Mouse (Mus musculus) limb, embryonic 10.5 days (tissue): ENCODE data around the gene Dnmbp. TPM values are rescaled to one million over a fixed set of nuclear protein-coding genes. Genes with fewer than 3 reads are reported as not detected.
A peak's percentile ranks its signal among the peaks of the same experiment; 100 is the strongest.
"Not testable (repeated sequence)": the region's sequence is repeated elsewhere in the genome, so short reads cannot be mapped to it uniquely, and the experiment has no call there.

ENCODE experiments used
- DNase-seq: peaks from one replicate; pipeline ENCODE4 v3.0.0-alpha.2; 2017; ENCODE audit warnings: low spot score
- H3K27ac ChIP-seq: fragments of 300-500 bp; sonication (generic); 2 replicates; pipeline ENCODE4 v1.5.1; 2016; ENCODE audit warnings: mild to moderate bottlenecking
- H3K27me3 ChIP-seq: fragments of 300-500 bp; sonication (generic); 2 replicates; pipeline ENCODE4 v1.6.1; 2016; ENCODE audit warnings: low read depth, mild to moderate bottlenecking; ENCODE audit not compliant: poor library complexity, severe bottlenecking
- H3K36me3 ChIP-seq: fragments of 300-500 bp; sonication (generic); 2 replicates; pipeline ENCODE4 v1.6.1; 2016; ENCODE audit warnings: mild to moderate bottlenecking, moderate library complexity
- H3K4me1 ChIP-seq: fragments of 300-500 bp; sonication (generic); 2 replicates; pipeline ENCODE4 v1.6.1; 2016
- H3K4me3 ChIP-seq: fragments of 300-500 bp; sonication (generic); 2 replicates; pipeline ENCODE4 v1.5.1; 2016; ENCODE audit warnings: mild to moderate bottlenecking, moderate library complexity
- H3K9me3 ChIP-seq: fragments of 300-500 bp; sonication (generic); replicated peaks from 2 replicates; pipeline ENCODE4 v1.6.1; 2016; ENCODE audit warnings: mild to moderate bottlenecking
- WGBS: fragments of 180-500 bp; shearing (Covaris S2); methylation state at CpG from one replicate; pipeline ENCODE4 v1.1.7; 2016; 5-methylcytosine and 5-hydroxymethylcytosine counted together
- polyA plus RNA-seq: library from polyadenylated mRNA; unstranded; fragments of >200 nt; fragmentation: Nextera tagmentation; extraction: Ambion mirVana; gene quantifications from 2 replicates; pipeline ENCODE4 v1.2.1, GENCODE M21; 2016

Gene Dnmbp
- polyA plus RNA-seq, 1 experiment from 2014 or later, result 22.0 TPM

DNA sequence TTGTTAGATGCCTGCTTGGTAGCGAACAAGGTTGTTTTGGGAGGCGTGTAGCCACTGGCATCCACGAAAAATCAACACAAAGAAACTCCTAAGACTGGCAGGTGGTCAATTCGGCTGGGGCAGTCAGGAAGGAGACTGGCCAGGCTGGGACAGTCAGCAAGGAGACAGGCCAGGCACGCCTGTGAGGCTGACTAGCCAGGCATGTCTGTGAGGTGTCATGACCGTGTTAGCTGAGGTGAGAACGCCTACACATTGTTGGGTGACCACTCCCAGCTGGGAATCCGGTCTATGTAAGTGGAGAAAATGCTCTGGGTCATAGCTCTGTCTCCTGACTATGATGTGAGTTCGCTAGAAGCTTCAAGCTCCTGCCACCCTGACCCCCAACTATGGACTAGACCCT lies 22.8 kb upstream of the Dnmbp start:
- 77% methylated on average over 9 of the region's 9 CpGs for WGBS

DNA sequence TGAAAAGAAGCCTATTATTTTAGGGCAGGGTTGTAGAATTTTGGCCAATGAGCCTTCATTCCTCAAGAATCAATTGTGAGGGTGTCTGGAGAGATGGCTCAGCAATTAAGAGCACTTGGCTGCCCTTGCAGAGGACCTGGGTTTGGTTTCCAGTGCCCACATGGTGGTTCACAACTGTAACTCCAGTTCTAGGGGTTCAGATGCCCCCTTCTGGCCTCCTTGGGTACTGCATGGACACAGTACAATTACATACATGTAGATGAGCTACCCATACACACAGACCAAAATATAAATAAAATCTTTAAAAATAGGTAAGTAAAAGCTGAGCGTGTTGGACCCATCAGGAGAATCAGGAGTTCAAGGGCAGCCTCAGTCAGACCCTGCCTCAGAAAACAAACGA lies 21.2 kb upstream of the Dnmbp start:
- Histone ChIP-seq H3K9me3 (no peaks in the 10 kb centered on the region), H3K27ac (no peak overlapping the region), H3K36me3 (no peaks in the 10 kb centered on the region), H3K4me1 (peaks cover 7% of the 10 kb centered on the region), H3K27me3 (no peaks in the 10 kb centered on the region), H3K4me3 (no peak overlapping the region)
- 75% methylated on average over 2 of the region's 2 CpGs for WGBS
- DNase-seq, result no peak

More for the DNA sequence above, 22.8 kb upstream of the Dnmbp start:
- H3K9me3 ChIP-seq, result no peaks in the 10 kb centered on the region
- no peak overlapping the region for H3K4me3 ChIP-seq
- no peak overlapping the region for H3K27ac ChIP-seq
- no peaks in the 10 kb centered on the region for H3K36me3 ChIP-seq
- H3K4me1 ChIP-seq, result peaks cover 2% of the 10 kb centered on the region; the same call in 1 of the 2 replicates
- H3K27me3 ChIP-seq, result no peaks in the 10 kb centered on the region
- DNase-seq, result no peak

DNA sequence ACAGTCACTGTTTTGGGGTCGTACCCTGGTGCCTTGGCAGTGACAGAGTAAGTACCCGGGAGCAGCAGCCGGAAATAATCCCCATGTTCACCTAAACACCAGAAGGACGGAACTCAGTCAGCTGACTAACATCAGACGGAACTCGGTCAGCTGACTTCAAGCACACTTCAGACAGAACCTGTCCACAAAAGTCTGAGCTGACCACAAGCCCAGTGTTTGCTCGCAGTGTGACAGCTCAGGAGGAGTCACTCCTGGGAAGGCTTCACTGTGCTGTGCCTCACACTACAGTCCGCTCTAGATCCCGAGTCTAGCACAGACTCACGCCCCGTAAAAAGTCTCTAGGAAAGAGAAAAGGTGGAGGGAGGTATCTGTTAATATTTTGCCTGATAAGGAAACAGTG lies 20.0 kb upstream of the Dnmbp start:
- Histone ChIP-seq H3K36me3 (no peaks in the 10 kb centered on the region), H3K4me3 (no peak overlapping the region), H3K27ac (no peak overlapping the region), H3K27me3 (no peaks in the 10 kb centered on the region), H3K9me3 (no peaks in the 10 kb centered on the region), H3K4me1 (peaks cover 7% of the 10 kb centered on the region)
- no peak for DNase-seq
- WGBS, result 90% methylated on average over 11 of the region's 11 CpGs

DNA sequence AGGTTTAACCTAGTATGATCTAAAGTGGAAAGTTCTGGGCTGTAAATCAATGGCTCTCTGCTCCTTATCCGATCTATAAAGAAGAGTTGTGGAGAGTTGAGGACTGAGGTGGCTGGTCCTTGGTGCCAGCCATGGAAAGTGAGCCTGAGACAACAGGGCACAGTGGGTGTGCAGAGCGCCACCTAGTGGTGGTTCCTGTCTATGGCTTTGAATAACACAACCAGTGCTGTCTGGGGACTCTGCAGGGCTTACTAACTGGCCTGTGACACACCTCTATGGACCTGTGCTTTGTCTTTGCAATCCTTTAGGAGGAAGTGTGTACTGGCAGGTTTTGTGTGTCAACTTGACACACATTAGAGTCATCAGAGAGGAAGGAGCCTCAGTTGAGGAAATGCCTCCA lies 19.2 kb upstream of the Dnmbp start:
- Histone ChIP-seq H3K27me3 (no peaks in the 10 kb centered on the region), H3K9me3 (no peaks in the 10 kb centered on the region), H3K4me1 (peaks cover 7% of the 10 kb centered on the region), H3K36me3 (no peaks in the 10 kb centered on the region), H3K27ac (no peak overlapping the region), H3K4me3 (no peak overlapping the region)
- WGBS, result 30% methylated on average over 2 of the region's 2 CpGs
- DNase-seq, result peak; percentile 86

DNA sequence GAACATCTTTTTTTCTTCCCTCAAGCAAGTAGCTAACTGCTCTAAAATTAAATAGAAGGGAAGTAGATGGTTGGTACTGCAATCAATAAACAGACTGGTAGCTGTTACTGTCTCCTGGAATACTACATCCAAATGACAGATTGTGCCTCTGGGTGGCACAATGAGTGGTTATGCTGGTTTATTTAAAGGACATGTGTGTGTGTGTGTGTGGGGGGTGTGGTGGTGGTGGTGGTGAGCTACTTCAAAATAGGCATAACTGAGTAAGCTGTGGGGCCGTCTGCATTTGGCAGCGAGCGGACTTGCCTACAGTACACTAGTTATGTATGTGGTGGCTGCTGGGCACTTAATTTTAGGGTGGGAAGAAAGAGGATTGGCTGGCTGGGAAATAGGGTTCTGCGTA lies 17.9 kb upstream of the Dnmbp start:
- DNase-seq, result no peak
- 84% methylated on average over 4 of the region's 4 CpGs for WGBS
- Histone ChIP-seq H3K27ac (no peak overlapping the region), H3K36me3 (no peaks in the 10 kb centered on the region), H3K4me3 (no peak overlapping the region), H3K27me3 (no peaks in the 10 kb centered on the region), H3K9me3 (no peaks in the 10 kb centered on the region), H3K4me1 (peaks cover 7% of the 10 kb centered on the region)

DNA sequence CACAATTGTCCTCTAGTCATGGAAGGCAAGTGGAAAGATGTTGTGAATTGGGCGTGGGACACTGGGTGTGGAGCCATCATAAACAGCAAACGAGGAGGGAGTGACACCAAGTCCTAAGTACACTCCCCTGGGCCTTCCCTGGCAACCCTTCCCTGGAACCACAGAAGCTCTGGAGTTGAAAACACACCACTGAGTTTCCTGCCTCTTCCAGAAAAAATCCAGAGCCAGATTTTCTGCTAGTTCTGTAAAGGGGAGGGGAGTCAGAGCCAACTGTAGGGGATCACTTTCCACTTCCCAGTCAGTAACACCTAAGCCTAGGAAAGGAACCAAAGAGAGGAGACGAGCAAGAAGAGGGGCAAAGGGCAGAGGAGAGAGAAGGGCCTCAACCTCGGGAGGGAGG lies 17.4 kb upstream of the Dnmbp start:
- no peaks in the 10 kb centered on the region for H3K9me3 ChIP-seq
- no peak for DNase-seq
- peaks cover 7% of the 10 kb centered on the region for H3K4me1 ChIP-seq
- WGBS, result 11% methylated on average over 4 of the region's 4 CpGs
- H3K4me3 ChIP-seq, result no peak overlapping the region
- H3K36me3 ChIP-seq, result no peaks in the 10 kb centered on the region
- H3K27me3 ChIP-seq, result no peaks in the 10 kb centered on the region
- no peak overlapping the region for H3K27ac ChIP-seq

DNA sequence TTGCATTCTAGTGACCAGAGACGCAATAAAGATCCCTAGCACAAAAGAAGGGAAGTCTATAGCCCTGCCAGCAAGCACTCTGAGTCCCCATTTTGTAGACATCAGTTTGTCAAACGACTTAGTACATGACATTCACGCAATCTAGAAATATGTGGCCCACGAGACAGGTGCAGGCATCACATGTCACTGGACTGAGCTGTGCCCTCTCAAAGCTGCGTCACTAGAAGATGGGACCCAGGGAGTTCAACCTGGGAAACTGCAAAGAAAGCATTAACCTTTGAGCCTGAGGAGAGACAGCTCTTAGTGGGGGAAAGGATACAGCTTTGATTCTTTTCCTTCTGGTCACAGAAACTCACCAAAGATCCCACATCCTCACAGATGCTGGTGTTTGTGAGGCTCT lies 15.3 kb upstream of the Dnmbp start:
- 76% methylated on average over 5 of the region's 5 CpGs for WGBS

DNA sequence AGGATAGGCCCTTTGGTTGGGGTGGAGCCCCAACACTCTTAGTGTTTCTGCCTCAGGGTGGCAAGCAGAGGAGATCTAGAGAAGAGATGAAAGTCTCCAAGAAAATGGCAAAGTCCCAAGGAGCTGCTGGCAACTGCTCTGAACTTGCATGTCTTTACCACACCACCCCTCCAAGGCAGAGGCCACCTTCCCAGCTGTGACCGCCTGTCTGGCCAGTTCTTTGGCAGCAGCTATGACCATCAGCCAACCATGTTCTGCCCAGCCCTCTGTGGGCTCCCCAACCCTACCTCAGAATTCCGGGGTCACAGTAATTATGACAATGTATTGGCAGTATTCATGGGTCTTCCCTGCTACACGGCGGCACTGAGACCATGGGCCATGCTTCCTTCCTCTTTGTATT lies 14.9 kb upstream of the Dnmbp start:
- Histone ChIP-seq H3K9me3 (no peaks in the 10 kb centered on the region), H3K36me3 (no peaks in the 10 kb centered on the region), H3K27me3 (no peaks in the 10 kb centered on the region), H3K4me1 (peaks cover 7% of the 10 kb centered on the region), H3K27ac (no peak overlapping the region), H3K4me3 (no peak overlapping the region)
- WGBS, result 92% methylated on average over 4 of the region's 4 CpGs
- no peak for DNase-seq

More for the DNA sequence above, 15.3 kb upstream of the Dnmbp start:
- H3K4me1 ChIP-seq, result peaks cover 7% of the 10 kb centered on the region
- H3K27ac ChIP-seq, result no peak overlapping the region
- H3K9me3 ChIP-seq, result no peaks in the 10 kb centered on the region
- H3K4me3 ChIP-seq, result no peak overlapping the region
- no peaks in the 10 kb centered on the region for H3K36me3 ChIP-seq
- no peaks in the 10 kb centered on the region for H3K27me3 ChIP-seq
- no peak for DNase-seq

DNA sequence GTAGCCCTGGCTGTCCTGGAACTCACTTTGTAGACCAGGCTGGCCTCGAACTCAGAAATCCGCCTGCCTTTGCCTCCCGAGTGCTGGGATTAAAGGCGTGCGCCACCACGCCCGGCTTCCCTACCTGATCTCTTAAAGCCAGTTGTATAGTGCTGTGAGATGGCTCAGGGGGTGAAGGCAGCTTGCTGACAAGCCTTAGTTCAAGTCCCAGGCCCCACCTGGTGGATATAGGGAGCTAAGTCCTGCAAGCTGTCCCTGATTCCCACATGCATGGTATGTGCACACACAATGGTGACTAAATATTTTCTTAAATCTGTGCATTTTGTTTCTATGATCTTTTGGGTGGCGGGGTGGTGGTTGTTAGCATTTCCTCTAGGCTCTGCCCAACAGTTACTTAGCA lies 12.9 kb upstream of the Dnmbp start:
- H3K4me1 ChIP-seq, result peaks cover 16% of the 10 kb centered on the region
- DNase-seq, H3K4me3 ChIP-seq, H3K27me3 ChIP-seq, H3K27ac ChIP-seq, H3K9me3 ChIP-seq, H3K36me3 ChIP-seq: not testable (repeated sequence)
- WGBS, result 79% methylated on average over 7 of the region's 8 CpGs

DNA sequence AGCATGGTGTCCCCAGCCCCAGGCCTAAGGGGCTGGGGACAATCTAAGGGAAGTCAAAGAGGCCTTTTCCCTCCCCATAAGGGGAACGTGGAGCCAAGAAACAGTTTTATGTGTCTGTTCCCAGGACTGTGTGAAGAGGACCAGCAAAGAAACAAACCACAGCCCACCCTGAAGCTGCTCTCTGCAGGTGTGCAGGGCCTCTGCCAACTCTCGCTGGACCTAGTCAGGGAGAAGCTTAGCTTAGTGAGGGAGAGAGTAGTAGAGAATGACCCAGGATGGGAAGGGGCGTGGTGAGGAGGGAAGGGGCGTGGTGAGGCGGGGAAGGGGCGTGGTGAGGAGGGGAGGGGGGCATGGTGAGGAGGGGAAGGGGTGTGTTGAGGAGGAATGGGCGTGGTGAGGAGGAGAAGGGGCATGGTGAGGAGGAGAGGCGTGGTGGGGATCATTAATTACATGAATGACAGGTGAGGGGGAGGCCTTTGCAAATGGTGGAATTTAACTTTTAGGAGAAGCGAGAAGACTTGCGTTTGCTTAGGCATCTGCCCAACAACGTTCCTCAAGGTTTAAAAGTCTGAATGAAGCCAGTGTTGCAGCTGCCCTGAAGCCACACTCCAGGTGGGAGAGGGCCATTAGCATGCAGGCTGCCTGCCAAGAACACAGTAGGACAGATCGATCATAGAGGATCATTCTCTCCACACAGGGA lies 9.3 kb upstream of the Dnmbp start:
- Histone ChIP-seq H3K4me3 (peak overlapping the region; percentile 16), H3K27ac (peak overlapping the region; percentile 27; the same call in 1 of the 2 replicates), H3K9me3 (no peaks in the 10 kb centered on the region), H3K4me1 (peaks cover 10% of the 10 kb centered on the region), H3K36me3 (no peaks in the 10 kb centered on the region), H3K27me3 (no peaks in the 10 kb centered on the region)
- DNase-seq, result peak; percentile 72
- 4% methylated on average over 12 of the region's 12 CpGs for WGBS

DNA sequence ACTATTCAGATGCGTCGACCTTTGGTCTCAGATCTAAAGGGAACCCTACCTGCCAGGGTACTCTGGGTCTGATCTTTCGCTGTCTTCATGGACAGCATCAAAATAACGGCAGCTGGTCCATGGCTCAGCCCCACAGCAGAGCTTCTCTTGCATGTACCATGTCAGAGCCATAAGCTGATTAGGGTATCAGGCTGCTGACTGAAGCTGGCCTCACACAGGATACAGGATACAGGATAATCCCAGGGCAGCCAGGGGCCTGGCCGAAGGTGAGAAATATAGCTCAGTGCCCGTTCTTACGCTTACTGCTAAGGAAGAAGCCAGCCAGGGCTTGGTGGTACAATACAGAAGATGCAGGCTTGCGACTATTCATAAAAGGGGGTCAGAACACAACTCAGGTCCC lies 4.6 kb upstream of the Dnmbp start:
- no peak for DNase-seq
- 89% methylated on average over 8 of the region's 8 CpGs for WGBS
- no peak overlapping the region for H3K27ac ChIP-seq
- H3K4me3 ChIP-seq, result no peak overlapping the region
- no peaks in the 10 kb centered on the region for H3K9me3 ChIP-seq
- H3K36me3 ChIP-seq, result no peaks in the 10 kb centered on the region
- H3K4me1 ChIP-seq, result peaks cover 15% of the 10 kb centered on the region
- H3K27me3 ChIP-seq, result no peaks in the 10 kb centered on the region

DNA sequence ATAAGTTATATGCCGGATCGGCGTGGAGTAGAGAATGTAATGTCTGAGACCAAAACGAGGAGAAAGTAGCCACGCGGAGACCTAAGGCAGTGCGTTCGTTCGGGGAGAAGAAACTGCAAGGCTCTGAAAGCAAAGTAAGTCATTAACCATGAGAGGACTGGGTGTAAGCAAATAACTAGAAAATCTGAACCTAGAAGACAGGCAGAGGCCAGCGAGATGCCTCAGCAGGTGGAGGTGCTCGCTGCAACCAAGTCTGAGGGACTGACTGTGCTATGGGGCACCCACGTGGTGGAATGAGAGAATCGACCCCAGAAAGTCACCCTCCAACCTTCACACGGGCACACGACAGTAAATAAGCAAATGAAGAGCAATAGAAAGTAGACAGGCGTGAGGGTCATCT lies 3.1 kb upstream of the Dnmbp start:
- Histone ChIP-seq H3K36me3 (no peaks in the 10 kb centered on the region), H3K4me3 (no peak overlapping the region), H3K27ac (no peak overlapping the region), H3K4me1 (peaks cover 22% of the 10 kb centered on the region), H3K9me3 (no peaks in the 10 kb centered on the region), H3K27me3 (no peaks in the 10 kb centered on the region)
- WGBS, result 77% methylated on average over 16 of the region's 16 CpGs
- no peak for DNase-seq

DNA sequence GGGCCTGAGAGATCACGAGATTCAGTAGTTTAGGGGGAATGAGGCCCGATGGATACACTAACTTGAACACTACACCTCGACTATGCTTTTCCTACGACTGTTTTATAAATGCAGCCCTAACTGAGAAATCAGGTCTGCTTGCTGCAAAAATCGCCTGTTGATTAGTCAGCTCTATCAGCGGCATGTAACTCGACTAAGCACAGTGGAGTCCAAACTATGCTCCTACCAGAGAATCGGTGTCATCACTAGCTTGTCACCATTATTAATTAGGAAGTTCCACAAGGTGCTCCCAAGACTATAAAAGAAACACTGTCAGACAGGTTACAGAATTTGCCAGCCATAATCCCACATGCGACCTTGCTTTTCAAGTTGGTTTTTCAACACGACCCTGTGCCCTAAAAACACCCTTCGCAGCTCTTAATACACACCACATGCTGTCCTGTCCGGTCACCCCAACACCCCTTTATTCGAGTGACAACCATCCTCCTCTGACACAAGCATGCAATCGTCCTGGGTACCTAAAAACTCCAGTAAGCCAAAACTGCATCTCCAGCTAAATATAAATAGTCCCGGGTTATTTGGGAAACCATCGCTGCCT lies 721 bp downstream of the Dnmbp start:
- no peaks in the 10 kb centered on the region for H3K27me3 ChIP-seq
- peaks cover 30% of the 10 kb centered on the region for H3K4me1 ChIP-seq
- WGBS, result 29% methylated on average over 16 of the region's 16 CpGs
- H3K4me3 ChIP-seq, result peak overlapping the region; percentile 88
- DNase-seq, result no peak
- H3K9me3 ChIP-seq, result no peaks in the 10 kb centered on the region
- peak overlapping the region; percentile 89 for H3K27ac ChIP-seq
- no peaks in the 10 kb centered on the region for H3K36me3 ChIP-seq

DNA sequence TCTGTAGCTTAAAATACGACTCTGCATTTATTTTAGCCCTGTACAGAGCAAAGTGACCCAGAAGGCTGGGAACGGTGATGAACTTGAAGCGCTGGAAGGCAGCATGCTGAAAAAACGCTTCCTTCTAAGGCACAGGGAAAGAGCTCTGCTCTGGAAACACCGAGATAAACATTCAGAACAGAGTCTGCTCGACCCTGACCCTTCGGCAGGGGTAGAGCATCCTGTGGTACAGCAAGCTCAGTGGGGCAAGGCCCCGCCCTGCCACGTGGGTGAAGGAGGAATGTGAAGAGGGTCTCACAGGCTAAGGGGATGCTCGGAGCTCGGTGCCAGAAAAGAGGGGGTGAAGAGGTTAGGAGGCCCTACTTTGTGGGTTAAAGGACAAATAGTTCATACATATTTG lies 1.6 kb downstream of the Dnmbp start:
- no peak for DNase-seq
- Histone ChIP-seq H3K27ac (no peak overlapping the region), H3K4me3 (no peak overlapping the region), H3K27me3 (no peaks in the 10 kb centered on the region), H3K9me3 (no peaks in the 10 kb centered on the region), H3K4me1 (peaks cover 30% of the 10 kb centered on the region), H3K36me3 (no peaks in the 10 kb centered on the region)
- WGBS, result 39% methylated on average over 11 of the region's 11 CpGs
